Mouse (Mus musculus) megakaryocyte, embryonic 14.5 days (primary cell): Measurements from ENCODE around the gene Ccnd3.

Experiments
- FLI1 ChIP-seq: IDR thresholded peaks from 2 replicates; pipeline ENCODE4 v1.6.1; 2012; ENCODE audit warnings: low read length, inconsistent platforms, mixed read lengths
- GATA1 ChIP-seq: IDR thresholded peaks from 3 replicates; pipeline ENCODE4 v1.6.1; 2012; ENCODE audit warnings: mixed read lengths, low read length, inconsistent platforms, borderline replicate concordance

GRCm38 (mm10) chr17:47509031-47509705, 4.3 kb downstream of the Ccnd3 start:
- TF ChIP-seq GATA1 (no peak), FLI1 (no peak)
